ENCODE assay signal across 24 mouse cellular contexts in the genomic region with DNA sequence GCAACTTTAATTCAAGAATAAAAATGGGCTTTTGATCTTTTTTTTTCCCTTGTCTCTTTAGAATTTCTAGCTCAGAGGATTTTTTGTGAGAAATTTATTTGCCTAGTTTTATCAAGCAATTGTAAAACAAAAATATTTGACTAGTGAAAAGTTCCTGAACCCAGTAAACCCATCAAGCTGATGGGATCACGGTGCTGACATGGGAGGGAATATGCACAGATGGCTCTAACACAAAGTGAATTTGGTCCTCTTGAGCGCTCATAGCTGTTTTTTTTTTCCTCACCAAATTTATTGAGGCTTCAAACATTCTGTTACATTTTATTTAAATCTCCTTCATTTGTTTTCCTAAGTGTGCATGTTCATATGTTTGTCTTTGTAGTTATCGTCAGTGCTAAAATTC.
DNase-seq lines count a peak whose midpoint lies in the region; ATAC-seq lines count a peak whose summit lies in the region.
"Had no signal": no experiment of that assay in that cellular context is flagged by ENCODE, and none has a peak within 500 bp of the region (broad histone marks: within the 10 kb centered on the region; RNA-seq: fewer than 3 reads in every experiment).

No protein-coding gene starts in this region.

- no peak overlapping the region for H3K4me2 ChIP-seq in kidney, embryonic 14.5 days (replicated peaks; ENCODE audit: low read depth, low read length)
- H3K4me2 ChIP-seq in kidney, embryonic 16.5 days (replicated peaks; ENCODE audit: low read depth, low read length): no peak overlapping the region
- H3K4me2 ChIP-seq: embryonic facial prominence, embryonic 12.5 days; forebrain, embryonic 13.5 days; forebrain, embryonic 15.5 days had no signal

- H3K27ac ChIP-seq in kidney, embryonic 14.5 days (ENCODE audit: low read depth, low read length): no peak overlapping the region
- no peak overlapping the region for H3K27ac ChIP-seq in kidney, embryonic 16.5 days (ENCODE audit: low read length)
- H3K27ac ChIP-seq: embryonic facial prominence, embryonic 10.5 days; embryonic facial prominence, embryonic 12.5 days; forebrain, embryonic 13.5 days; forebrain, embryonic 15.5 days had no signal

- ATAC-seq in kidney, embryonic 14.5 days (ENCODE audit: low FRiP score, low TSS enrichment): peak; percentile 28; the same call in 1 of the 2 replicates
- ATAC-seq in kidney, embryonic 16.5 days (ENCODE audit: low FRiP score, low TSS enrichment): 0 out of 2 replicates have a peak, but pooled peaks have one; percentile 65
- ATAC-seq: activated CD4-positive, CD25-positive, alpha-beta regulatory T cell, adult 4 months; CD4-positive, CD25-positive, alpha-beta regulatory T cell, adult 4 months; forebrain, embryonic 13.5 days; forebrain, embryonic 15.5 days; Patski had no signal

- H3K9ac ChIP-seq in kidney, embryonic 14.5 days (ENCODE audit: low read depth, low read length): no peak overlapping the region
- no peak overlapping the region for H3K9ac ChIP-seq in kidney, embryonic 16.5 days (replicated peaks; ENCODE audit: low read length)
- H3K9ac ChIP-seq: embryonic facial prominence, embryonic 12.5 days; forebrain, embryonic 13.5 days; forebrain, embryonic 15.5 days had no signal

- H3K27me3 ChIP-seq in kidney, embryonic 14.5 days (ENCODE audit: control insufficient read depth, insufficient read depth, low read length): no peaks in the 10 kb centered on the region
- no peaks in the 10 kb centered on the region for H3K27me3 ChIP-seq in kidney, embryonic 16.5 days (ENCODE audit: insufficient read depth, low read length)
- H3K27me3 ChIP-seq: CH12.LX; embryonic facial prominence, embryonic 12.5 days; forebrain, embryonic 13.5 days; forebrain, embryonic 15.5 days; Patski had no signal

- 55% methylated on average over 3 of the region's 3 CpGs for WGBS in kidney, embryonic 14.5 days
- WGBS in kidney, embryonic 16.5 days: 59% methylated on average over 3 of the region's 3 CpGs

- no peaks in the 10 kb centered on the region for H3K9me3 ChIP-seq in kidney, embryonic 14.5 days (ENCODE audit: control insufficient read depth, low read length)
- H3K9me3 ChIP-seq in kidney, embryonic 16.5 days (ENCODE audit: low read length): no peaks in the 10 kb centered on the region
- H3K9me3 ChIP-seq: embryonic facial prominence, embryonic 10.5 days; embryonic facial prominence, embryonic 12.5 days; forebrain, embryonic 13.5 days; forebrain, embryonic 15.5 days; G1E had no signal

- H3K4me1 ChIP-seq in kidney, embryonic 14.5 days (ENCODE audit: control insufficient read depth, insufficient read depth, low read length): no peaks in the 10 kb centered on the region
- no peaks in the 10 kb centered on the region for H3K4me1 ChIP-seq in kidney, embryonic 16.5 days (ENCODE audit: insufficient read depth, low read length)
- H3K4me1 ChIP-seq: embryonic facial prominence, embryonic 10.5 days; embryonic facial prominence, embryonic 12.5 days; forebrain, embryonic 13.5 days; forebrain, embryonic 15.5 days had no signal

- H3K36me3 ChIP-seq in kidney, embryonic 14.5 days (ENCODE audit: control insufficient read depth, insufficient read depth, low read length): no peaks in the 10 kb centered on the region
- no peaks in the 10 kb centered on the region for H3K36me3 ChIP-seq in kidney, embryonic 16.5 days (ENCODE audit: insufficient read depth, low read length)
- H3K36me3 ChIP-seq: embryonic facial prominence, embryonic 10.5 days; embryonic facial prominence, embryonic 12.5 days; forebrain, embryonic 15.5 days; G1E had no signal

- no peak for DNase-seq in kidney, adult 8-10 months
- DNase-seq in kidney, postnatal 25 days: no peak
- peak; percentile 46 for DNase-seq in kidney, postnatal 10 days
- no peak for DNase-seq in kidney, adult 11 months
- DNase-seq: adrenal gland, adult 8-10 months; adrenal gland, postnatal 14 days; adrenal gland, postnatal 36 days; B cell, adult 2 months; cerebellum, adult 11-12 months; cerebellum, adult 2 months; cerebellum, adult 9-10 months; cerebellum, postnatal 10 days; cerebellum, postnatal 25 days had no signal

- no peak overlapping the region for H3K4me3 ChIP-seq in kidney, embryonic 14.5 days (ENCODE audit: low read length)
- H3K4me3 ChIP-seq in kidney, embryonic 16.5 days (ENCODE audit: low read length): no peak overlapping the region
- H3K4me3 ChIP-seq: embryonic facial prominence, embryonic 10.5 days; embryonic facial prominence, embryonic 12.5 days; forebrain, embryonic 13.5 days; forebrain, embryonic 15.5 days had no signal
